Mouse (Mus musculus) G1E (cell line): ENCODE measurements around the gene Rnf146.

ENCODE experiments used
- CTCF ChIP-seq: IDR thresholded peaks from 2 replicates; pipeline ENCODE4 v1.5.1; 2012; ENCODE audit warnings: low read depth, low read length, inconsistent platforms, mixed read lengths
- GATA1 ChIP-seq: IDR thresholded peaks from 2 replicates; pipeline ENCODE4 v1.6.1; 2012; ENCODE audit warnings: borderline replicate concordance, low read length, inconsistent platforms, mixed read lengths
- TAL1 ChIP-seq: conservative IDR thresholded peaks from 2 replicates; pipeline ENCODE4 v1.6.1; 2012; ENCODE audit warnings: low read depth, low read length, inconsistent platforms, mixed read lengths

- no peak for TF ChIP-seq CTCF
- TF ChIP-seq TAL1, result no peak
- TF ChIP-seq GATA1, result no peak
Observed at GRCm38 (mm10) chr10:29381558-29381957, 19.3 kb upstream of the Rnf146 start.
